Mouse (Mus musculus) neural tube, embryonic 12.5 days (tissue): ENCODE data around the gene Mrgprb1. TPM values are rescaled to one million over a fixed set of nuclear protein-coding genes. Genes with fewer than 3 reads are reported as not detected.
"Not testable (repeated sequence)": the region's sequence is repeated elsewhere in the genome, so short reads cannot be mapped to it uniquely, and the experiment has no call there.

ENCODE experiments used
- ATAC-seq: fragments of 200-750 bp; cut with Nextera tagmentation; 2 replicates; pipeline ENCODE4 v1.8.0; 2017; ENCODE audit warnings: low read depth, mild to moderate bottlenecking, moderate TSS enrichment, moderate library complexity; ENCODE audit not compliant: low FRiP score
- H3K27ac ChIP-seq: fragments of 300-500 bp; sonication (generic); 2 replicates; pipeline ENCODE4 v1.5.1; 2016
- H3K27me3 ChIP-seq: fragments of 300-500 bp; sonication (generic); replicated peaks from 2 replicates; pipeline ENCODE4 v1.6.1; 2016; ENCODE audit warnings: mild to moderate bottlenecking
- H3K36me3 ChIP-seq: fragments of 300-500 bp; sonication (generic); 2 replicates; pipeline ENCODE4 v1.6.1; 2016; ENCODE audit warnings: mild to moderate bottlenecking
- H3K4me1 ChIP-seq: fragments of 300-500 bp; sonication (generic); 2 replicates; pipeline ENCODE4 v1.6.1; 2016
- H3K4me2 ChIP-seq: fragments of 300-500 bp; sonication (generic); replicated peaks from 2 replicates; pipeline ENCODE4 v1.6.1; 2016; ENCODE audit warnings: mild to moderate bottlenecking
- H3K4me3 ChIP-seq: fragments of 300-500 bp; sonication (generic); 2 replicates; pipeline ENCODE4 v1.5.1; 2016
- H3K9ac ChIP-seq: fragments of 300-500 bp; sonication (generic); 2 replicates; pipeline ENCODE4 v1.6.1; 2016; ENCODE audit warnings: mild to moderate bottlenecking
- H3K9me3 ChIP-seq: fragments of 300-500 bp; sonication (generic); 2 replicates; pipeline ENCODE4 v1.6.1; 2016; ENCODE audit warnings: mild to moderate bottlenecking
- WGBS: fragments of 180-500 bp; shearing (Covaris S2); methylation state at CpG from one replicate; pipeline ENCODE4 v1.1.7; 2016; 5-methylcytosine and 5-hydroxymethylcytosine counted together
- polyA plus RNA-seq: library from polyadenylated mRNA; unstranded; fragments of >200 nt; fragmentation: Nextera tagmentation; extraction: Ambion mirVana; gene quantifications from 2 replicates; pipeline ENCODE4 v1.2.1, GENCODE M21; 2016

The Mrgprb1 gene
- not detected in 2 replicates for polyA plus RNA-seq

DNA sequence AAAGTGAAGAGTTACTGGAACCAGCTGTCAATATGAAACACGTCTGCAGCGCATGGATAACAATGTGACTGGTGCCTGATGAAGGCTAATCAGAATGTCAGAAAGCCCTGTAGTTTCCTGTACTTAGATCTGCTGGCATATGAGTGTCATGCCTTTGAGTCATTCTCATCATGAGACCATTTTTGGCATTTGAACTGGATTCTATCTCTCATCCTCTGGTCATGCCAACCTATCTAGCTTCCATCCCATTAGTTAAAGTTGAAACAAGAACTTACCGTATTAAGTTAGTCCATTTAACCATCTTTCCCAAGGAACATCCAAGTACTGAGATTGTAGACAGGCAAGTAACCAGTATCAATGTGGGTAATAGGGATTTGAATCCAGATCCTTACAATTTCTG is at the start of gene Mrgprb1:
Gene Mrgprb1 (minus strand): TSS at position 101 of the 400 bp plus-strand sequence.
- Histone ChIP-seq H3K27ac (no peak within 1 kb of the TSS), H3K4me1 (no peaks in the 10 kb centered on the region), H3K9me3 (peaks cover 26% of the 10 kb centered on the region), H3K36me3 (no peaks in the 10 kb centered on the region), H3K4me2 (no peak within 1 kb of the TSS), H3K27me3 (no peaks in the 10 kb centered on the region), H3K4me3 (no peak within 1 kb of the TSS), H3K9ac (no peak within 1 kb of the TSS)
- 84% methylated on average over 3 of the region's 3 CpGs for WGBS
- ATAC-seq: no peak

DNA sequence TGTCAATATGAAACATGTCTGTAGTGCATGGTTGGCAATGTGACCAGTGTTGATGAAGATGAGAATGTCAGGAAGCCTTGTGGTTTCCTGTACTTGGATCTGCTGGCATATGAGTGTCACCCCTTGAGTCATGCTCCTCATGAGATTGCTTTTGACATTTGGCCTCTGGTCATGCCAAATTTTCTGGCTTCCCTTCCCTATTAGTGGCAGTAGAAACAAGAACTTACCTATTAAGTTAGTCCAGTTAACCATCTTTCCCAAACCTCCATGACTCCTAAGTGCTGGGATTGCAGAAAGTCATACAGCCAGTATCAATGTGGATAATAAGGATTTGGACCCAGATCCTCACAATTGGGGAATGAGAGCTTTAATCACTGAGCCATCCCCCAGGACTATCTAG is 43.1 kb upstream of the Mrgprb1 start, which contains the start of gene Mrgprx2:
Gene Mrgprx2 (minus strand): TSS at position 101 of the 400 bp plus-strand sequence.
- Histone ChIP-seq H3K9me3 (peaks cover 14% of the 10 kb centered on the region; the same call in 1 of the 2 replicates), H3K27me3 (no peaks in the 10 kb centered on the region), H3K4me1 (no peaks in the 10 kb centered on the region), H3K27ac (no peak within 1 kb of the TSS), H3K4me3 (no peak within 1 kb of the TSS), H3K9ac (no peak within 1 kb of the TSS), H3K4me2 (no peak within 1 kb of the TSS), H3K36me3 (no peaks in the 10 kb centered on the region)
- ATAC-seq: no peak

DNA sequence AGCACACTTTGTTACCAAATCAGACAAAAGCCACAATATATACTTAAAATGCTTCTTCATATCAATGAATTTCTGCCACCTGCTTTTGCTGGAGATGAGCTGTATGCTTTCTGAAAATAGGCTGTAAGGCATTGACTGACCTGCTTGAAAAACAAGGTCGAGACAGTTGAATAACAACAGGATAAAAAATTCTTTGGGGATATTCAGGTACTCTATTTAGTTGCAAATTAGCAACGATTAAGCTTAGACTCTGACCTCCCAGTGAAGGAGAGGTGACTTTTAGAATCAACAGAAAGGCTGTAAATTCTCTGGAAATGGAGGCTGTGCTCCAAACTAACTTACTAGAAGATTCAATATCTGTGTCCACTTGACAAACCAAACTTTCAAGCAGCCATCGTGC is 19.6 kb downstream of the Mrgprb1 start:
- Histone ChIP-seq H3K36me3 (no peaks in the 10 kb centered on the region), H3K9ac (no peak overlapping the region), H3K4me1 (no peaks in the 10 kb centered on the region), H3K4me2 (no peak overlapping the region), H3K27ac (no peak overlapping the region), H3K9me3 (peaks cover 37% of the 10 kb centered on the region), H3K27me3 (no peaks in the 10 kb centered on the region), H3K4me3 (no peak overlapping the region)
- WGBS: 55% methylated on average over 3 of the region's 3 CpGs
- ATAC-seq: no peak

DNA sequence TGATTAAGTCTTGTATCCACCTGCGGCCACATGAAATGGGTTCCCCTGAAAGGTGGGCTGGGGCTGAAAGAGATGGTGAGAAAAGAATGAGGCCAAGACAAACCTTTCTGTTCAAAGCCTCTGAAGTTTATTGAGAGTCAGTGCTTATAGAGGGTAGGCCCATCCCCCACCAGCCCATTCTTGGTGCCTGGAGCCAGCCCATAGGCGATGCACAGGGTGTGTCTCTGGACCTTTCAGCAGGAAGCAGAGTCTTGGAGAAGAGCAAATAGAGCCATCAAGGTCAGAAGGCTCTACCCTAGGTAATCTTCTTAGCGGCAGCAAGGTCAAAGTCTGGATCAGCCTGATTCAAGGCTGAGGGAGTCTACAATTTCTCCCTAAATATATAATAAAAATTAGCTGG is 20.2 kb downstream of the Mrgprb1 start:
- not testable (repeated sequence) for H3K27ac ChIP-seq, H3K27me3 ChIP-seq, H3K4me2 ChIP-seq, ATAC-seq, H3K36me3 ChIP-seq, H3K4me3 ChIP-seq, H3K9ac ChIP-seq, H3K4me1 ChIP-seq
- 86% methylated on average over 3 of the region's 3 CpGs for WGBS
- H3K9me3 ChIP-seq: peaks cover 38% of the 10 kb centered on the region

Other genes starting within 250 kb of the Mrgprb1 start
- gene Mrgprb8, start 67.8 kb downstream of the Mrgprb1 start, polyA plus RNA-seq: not detected in 2 replicates
- not detected in 2 replicates for gene Mrgprx2, start 43.0 kb upstream of the Mrgprb1 start, polyA plus RNA-seq
- not detected in 2 replicates for gene Mrgprb2, start 101.7 kb upstream of the Mrgprb1 start, polyA plus RNA-seq
- gene Mrgprb3, start 187.5 kb upstream of the Mrgprb1 start, polyA plus RNA-seq: not detected in 2 replicates